ENCODE assay signal across 27 mouse cellular contexts in the genomic region with DNA sequence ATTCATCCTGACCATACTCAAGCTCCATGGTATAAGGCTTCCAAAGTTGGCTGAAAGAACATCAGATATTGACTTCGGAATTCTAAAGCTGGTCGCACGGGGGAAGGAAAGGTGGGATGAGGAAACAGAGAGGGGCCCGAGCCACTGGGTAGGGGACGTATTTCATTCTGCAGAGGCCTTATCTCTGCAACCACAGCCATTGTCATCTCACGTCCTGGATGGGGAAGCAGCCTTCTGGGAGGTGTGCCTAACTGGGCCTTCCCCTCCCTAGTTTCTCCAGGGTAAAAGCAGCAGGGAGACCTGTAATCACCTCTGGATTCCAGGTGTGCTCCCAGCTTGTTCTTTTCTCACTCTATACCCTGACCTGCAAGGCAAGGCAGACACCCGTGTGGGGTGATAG.
"Had no signal": no experiment of that assay in that cellular context is flagged by ENCODE, and none has a peak within 500 bp of the region (broad histone marks: within the 10 kb centered on the region; RNA-seq: fewer than 3 reads in every experiment).

No protein-coding gene starts in this region.

- DNase-seq: cerebellum, adult 9-10 months; cerebellum, adult 9-11 months; cerebellum, postnatal 10 days; cerebellum, postnatal 14 days; cerebellum, postnatal 25 days; cerebellum, postnatal 36 days; embryo, embryonic 11 days; forebrain, postnatal 0 days; gastrocnemius, adult 2 months; gastrocnemius, postnatal 10 days; gastrocnemius, postnatal 14 days; gastrocnemius, postnatal 25 days; gastrocnemius, postnatal 36 days; heart, adult 11 months; heart, adult 18-20 months; heart, adult 2 months had no signal

- H3K9ac ChIP-seq: embryonic facial prominence, embryonic 12.5 days; embryonic facial prominence, embryonic 13.5 days; embryonic facial prominence, embryonic 15.5 days; forebrain, embryonic 12.5 days; forebrain, embryonic 13.5 days; forebrain, embryonic 15.5 days; forebrain, postnatal 0 days had no signal

- H3K27me3 ChIP-seq: embryonic facial prominence, embryonic 12.5 days; embryonic facial prominence, embryonic 13.5 days; embryonic facial prominence, embryonic 15.5 days; forebrain, embryonic 12.5 days; forebrain, embryonic 13.5 days; forebrain, embryonic 15.5 days had no signal

- H3K4me1 ChIP-seq: embryonic facial prominence, embryonic 12.5 days; embryonic facial prominence, embryonic 13.5 days; embryonic facial prominence, embryonic 15.5 days; forebrain, embryonic 10.5 days; forebrain, embryonic 12.5 days; forebrain, embryonic 13.5 days; forebrain, embryonic 15.5 days had no signal

- H3K36me3 ChIP-seq: embryonic facial prominence, embryonic 10.5 days; embryonic facial prominence, embryonic 12.5 days; embryonic facial prominence, embryonic 13.5 days; embryonic facial prominence, embryonic 15.5 days; forebrain, embryonic 10.5 days; forebrain, embryonic 12.5 days; forebrain, embryonic 15.5 days had no signal

- H3K4me2 ChIP-seq: embryonic facial prominence, embryonic 12.5 days; embryonic facial prominence, embryonic 13.5 days; embryonic facial prominence, embryonic 15.5 days; forebrain, embryonic 12.5 days; forebrain, embryonic 13.5 days; forebrain, embryonic 15.5 days had no signal

- H3K27ac ChIP-seq: embryonic facial prominence, embryonic 10.5 days; embryonic facial prominence, embryonic 12.5 days; embryonic facial prominence, embryonic 13.5 days; embryonic facial prominence, embryonic 15.5 days; forebrain, embryonic 10.5 days; forebrain, embryonic 12.5 days; forebrain, embryonic 13.5 days; forebrain, embryonic 15.5 days; gastrocnemius, adult 2 months; heart, adult 2 months had no signal

- H3K4me3 ChIP-seq: embryonic facial prominence, embryonic 10.5 days; embryonic facial prominence, embryonic 12.5 days; embryonic facial prominence, embryonic 13.5 days; embryonic facial prominence, embryonic 15.5 days; erythroblast, embryonic 14.5 days; forebrain, embryonic 10.5 days; forebrain, embryonic 12.5 days; forebrain, embryonic 13.5 days; forebrain, embryonic 15.5 days; gastrocnemius, adult 2 months; heart, adult 2 months had no signal

- ATAC-seq: forebrain, embryonic 13.5 days; forebrain, embryonic 14.5 days; forebrain, embryonic 15.5 days; forebrain, embryonic 16.5 days; forebrain, postnatal 0 days had no signal

- H3K9me3 ChIP-seq: embryonic facial prominence, embryonic 10.5 days; embryonic facial prominence, embryonic 12.5 days; embryonic facial prominence, embryonic 13.5 days; embryonic facial prominence, embryonic 15.5 days; forebrain, embryonic 10.5 days; forebrain, embryonic 12.5 days; forebrain, embryonic 13.5 days; forebrain, embryonic 15.5 days had no signal
